Mouse (Mus musculus) kidney, adult 9 months (tissue): ENCODE measurements around the gene Tecpr1.

Source experiments
- DNase-seq: peaks from one replicate; pipeline ENCODE4 v3.0.0; 2022

Tecpr1 gene

GRCm38 (mm10) chr5:144223503-144223862 is at the start of gene Tecpr1:
Gene Tecpr1, minus strand, starts transcription at chr5:144223615.
- peak; percentile 97 for DNase-seq

GRCm38 (mm10) chr5:144271772-144272171 is 48.4 kb upstream of the Tecpr1 start:
- DNase-seq: no peak

GRCm38 (mm10) chr5:144271118-144271517 is 47.7 kb upstream of the Tecpr1 start:
- no peak for DNase-seq

GRCm38 (mm10) chr5:144270420-144270819 is 47.0 kb upstream of the Tecpr1 start:
- no peak for DNase-seq

- DNase-seq: no peak
These were observed 46.5 kb upstream of the Tecpr1 start for GRCm38 (mm10) chr5:144269926-144270325.

GRCm38 (mm10) chr5:144267535-144268241 is 44.3 kb upstream of the Tecpr1 start:
- DNase-seq: peak; percentile 77

GRCm38 (mm10) chr5:144263496-144263895 is 40.1 kb upstream of the Tecpr1 start:
- no peak for DNase-seq

- no peak for DNase-seq
These were observed 39.7 kb upstream of the Tecpr1 start for GRCm38 (mm10) chr5:144263082-144263481.

- DNase-seq: no peak
These were observed 38.4 kb upstream of the Tecpr1 start for GRCm38 (mm10) chr5:144261829-144262228.

GRCm38 (mm10) chr5:144261309-144261708 is 37.9 kb upstream of the Tecpr1 start:
- DNase-seq: no peak

GRCm38 (mm10) chr5:144260464-144260863 is 37.0 kb upstream of the Tecpr1 start:
- DNase-seq: no peak

- no peak for DNase-seq
These were observed 35.8 kb upstream of the Tecpr1 start for GRCm38 (mm10) chr5:144259228-144259627.

- peak; percentile 54 for DNase-seq
These were observed 35.3 kb upstream of the Tecpr1 start for GRCm38 (mm10) chr5:144258687-144259086.

- peak; percentile 88 for DNase-seq
These were observed 34.8 kb upstream of the Tecpr1 start for GRCm38 (mm10) chr5:144258131-144258611.

- no peak for DNase-seq
These were observed 34.2 kb upstream of the Tecpr1 start for GRCm38 (mm10) chr5:144257451-144258110.

- no peak for DNase-seq
These were observed 33.5 kb upstream of the Tecpr1 start for GRCm38 (mm10) chr5:144256888-144257287.

GRCm38 (mm10) chr5:144256541-144256870 is 33.1 kb upstream of the Tecpr1 start:
- no peak for DNase-seq

GRCm38 (mm10) chr5:144255632-144256540 is 32.5 kb upstream of the Tecpr1 start:
- DNase-seq: peak; percentile 72

GRCm38 (mm10) chr5:144254811-144255631 is 31.6 kb upstream of the Tecpr1 start:
- DNase-seq: peak; percentile 94

GRCm38 (mm10) chr5:144254122-144254810 is 30.9 kb upstream of the Tecpr1 start:
- DNase-seq: peak; percentile 93

- no peak for DNase-seq
These were observed 29.8 kb upstream of the Tecpr1 start for GRCm38 (mm10) chr5:144253212-144253611.
